Mouse (Mus musculus) CH12.LX (cell line): Measurements from ENCODE around the gene 9530077C05Rik.

Source experiments
- CTCF ChIP-seq, 2 experiments: IDR thresholded peaks in 1 of 2; conservative IDR thresholded peaks in 1 of 2; 2 replicates each; pipeline ENCODE4 v1.5.1; 2011 to 2012; ENCODE audit warnings: low read depth in 2 of 2, low read length in 2 of 2, improper control_type of control experiment in 1 of 2, inconsistent platforms in 1 of 2, mild to moderate bottlenecking in 1 of 2, moderate library complexity in 1 of 2
- EP300 ChIP-seq: IDR thresholded peaks from 2 replicates; pipeline ENCODE4 v1.6.1; 2011; ENCODE audit warnings: low read length, improper control_type of control experiment
- JUND ChIP-seq: conservative IDR thresholded peaks from 2 replicates; pipeline ENCODE4 v1.6.1; 2011; ENCODE audit warnings: low read depth, low read length, improper control_type of control experiment
- NRF1 ChIP-seq: IDR thresholded peaks from 2 replicates; pipeline ENCODE4 v1.6.1; 2014; ENCODE audit warnings: low read depth, mild to moderate bottlenecking, inconsistent platforms, low read length, improper control_type of control experiment, moderate library complexity
- POLR2AphosphoS2 ChIP-seq: IDR thresholded peaks from 2 replicates; pipeline ENCODE4 v1.6.1; 2011; ENCODE audit warnings: low read depth, low read length, improper control_type of control experiment
- TBP ChIP-seq: conservative IDR thresholded peaks from 2 replicates; pipeline ENCODE4 v1.6.1; 2011; ENCODE audit warnings: low read depth, low read length, improper control_type of control experiment
- USF2 ChIP-seq: conservative IDR thresholded peaks from 2 replicates; pipeline ENCODE4 v1.6.1; 2011; ENCODE audit warnings: low read depth, low read length, improper control_type of control experiment
- ZMIZ1 ChIP-seq: IDR thresholded peaks from 2 replicates; pipeline ENCODE4 v1.6.1; 2012; ENCODE audit warnings: low read depth, mild to moderate bottlenecking, inconsistent platforms, low read length, improper control_type of control experiment

DNA sequence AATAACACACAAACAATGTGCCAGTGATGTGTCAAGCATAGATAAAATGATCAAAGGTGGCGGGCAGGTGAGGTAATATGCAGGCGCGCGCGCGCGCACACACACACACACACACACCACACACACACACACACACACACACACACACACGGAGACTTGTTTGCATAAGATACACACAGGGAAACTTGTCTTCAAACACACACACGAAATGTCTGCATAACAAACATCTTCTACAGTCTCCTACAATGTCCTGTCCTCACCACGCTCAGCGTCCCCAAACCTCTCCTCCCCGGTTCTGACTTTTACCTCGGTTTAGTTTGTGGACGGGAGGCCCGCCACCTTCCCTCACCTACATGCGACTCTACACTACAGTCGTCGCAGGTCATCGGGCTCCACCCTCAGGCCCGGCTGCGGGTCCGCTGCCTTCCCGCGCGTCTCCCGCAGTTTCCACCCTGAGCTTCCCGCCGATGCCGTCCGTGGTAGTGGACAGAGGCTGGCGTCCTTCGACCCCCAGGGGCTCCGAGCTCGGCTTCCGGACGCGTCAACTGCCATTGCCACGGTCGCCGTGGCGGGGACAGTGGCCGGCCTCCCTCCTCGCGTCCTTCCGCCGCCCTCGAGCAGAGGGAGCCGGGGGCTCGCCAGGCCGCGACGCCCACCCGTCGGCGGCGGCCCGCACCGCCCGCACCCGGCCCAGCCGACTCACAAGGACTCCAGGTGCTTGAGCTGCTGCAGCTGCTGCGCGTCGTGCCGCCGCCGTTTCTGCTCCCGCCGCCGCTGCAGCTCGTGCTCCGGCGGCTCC is 56.3 kb downstream of the 9530077C05Rik start:
- no peak for TF ChIP-seq CTCF (conservative IDR thresholded peaks at IDR 0.05 in 1 of 2, IDR thresholded peaks at IDR 0.05 in 1 of 2; ENCODE audit: low read depth in 2 of 2, low read length in 2 of 2)
- no peak for TF ChIP-seq POLR2AphosphoS2
- TF ChIP-seq JUND: no peak
- TF ChIP-seq NRF1: peak; percentile 49; the same call in 1 of the 2 replicates
- TF ChIP-seq USF2: no peak
- TF ChIP-seq TBP: no peak
- no peak; the same call in 1 of the 2 replicates for TF ChIP-seq ZMIZ1
- no peak for TF ChIP-seq EP300
